Mouse (Mus musculus) liver, embryonic 14.5 days (tissue): Measurements from ENCODE around the gene Tmem237. TPM values are rescaled to one million over a fixed set of nuclear protein-coding genes. Genes with fewer than 3 reads are reported as not detected.
A peak's percentile ranks its signal among the peaks of the same experiment; 100 is the strongest.

ENCODE experiments used
- ATAC-seq: fragments of 200-750 bp; cut with Nextera tagmentation; 2 replicates; pipeline ENCODE4 v1.8.0; 2017; ENCODE audit warnings: moderate number of reproducible peaks, mild to moderate bottlenecking, moderate library complexity; ENCODE audit not compliant: insufficient read depth
- DNase-seq, 3 experiments: peaks; one replicate each; pipeline ENCODE4 v3.0.0-alpha.2; 2012 to 2013; ENCODE audit warnings: low read depth in 3 of 3, low spot score in 3 of 3
- H3K27ac ChIP-seq: fragments of 300-500 bp; sonication (generic); 2 replicates; pipeline ENCODE4 v1.5.1; 2014; ENCODE audit warnings: moderate library complexity, mild to moderate bottlenecking, control low read depth, inconsistent platforms
- H3K27me3 ChIP-seq: fragments of 300-500 bp; sonication (generic); 2 replicates; pipeline ENCODE4 v1.6.1; 2014; ENCODE audit warnings: mild to moderate bottlenecking, low read length, moderate library complexity; ENCODE audit not compliant: control insufficient read depth, insufficient read depth
- H3K36me3 ChIP-seq: fragments of 300-500 bp; sonication (generic); replicated peaks from 2 replicates; pipeline ENCODE4 v1.6.1; 2014; ENCODE audit warnings: low read depth; ENCODE audit not compliant: control insufficient read depth, insufficient read depth
- H3K4me1 ChIP-seq, 2 experiments: fragments of 200-500 bp in 1 of 2; fragments of 300-500 bp in 1 of 2; sonication (generic) in 1 of 2; replicated peaks; 2 replicates each; pipeline ENCODE4 v1.6.1; 2012 to 2014; ENCODE audit warnings: antibody characterized with exemption in 1 of 2, inconsistent platforms in 1 of 2, low read length in 1 of 2; ENCODE audit not compliant: control insufficient read depth in 2 of 2, insufficient read depth in 2 of 2
- H3K4me2 ChIP-seq: fragments of 300-500 bp; sonication (generic); 2 replicates; pipeline ENCODE4 v1.6.1; 2014; ENCODE audit warnings: low read depth, mild to moderate bottlenecking, control low read depth, moderate library complexity
- H3K4me3 ChIP-seq, 2 experiments: fragments of 200-500 bp in 1 of 2; fragments of 300-500 bp in 1 of 2; sonication (generic) in 1 of 2; 2 replicates each; pipeline ENCODE4 v1.5.1; 2012 to 2014; ENCODE audit warnings: low read depth in 2 of 2, low read length in 2 of 2, mild to moderate bottlenecking in 2 of 2, control low read depth in 1 of 2, inconsistent platforms in 1 of 2, moderate library complexity in 1 of 2; ENCODE audit not compliant: insufficient read depth in 1 of 2
- H3K9ac ChIP-seq: fragments of 300-500 bp; sonication (generic); replicated peaks from 2 replicates; pipeline ENCODE4 v1.6.1; 2014; ENCODE audit warnings: mild to moderate bottlenecking, control low read depth, moderate library complexity
- H3K9me3 ChIP-seq: fragments of 300-500 bp; sonication (generic); 2 replicates; pipeline ENCODE4 v1.6.1; 2016; ENCODE audit warnings: low read length, mixed read lengths; ENCODE audit not compliant: control insufficient read depth
- CTCF ChIP-seq: IDR thresholded peaks from 2 replicates; pipeline ENCODE4 v1.5.1; 2016; ENCODE audit warnings: antibody characterized with exemption, low read depth, control low read depth
- EP300 ChIP-seq: IDR thresholded peaks from 2 replicates; pipeline ENCODE4 v1.6.1; 2016; ENCODE audit warnings: antibody characterized with exemption, low read depth
- WGBS: fragments of 180-500 bp; shearing (Covaris S2); extraction: QIAGEN DNeasy Blood & Tissue Kit; methylation state at CpG from one replicate; pipeline ENCODE4 v1.1.7; 2014; ENCODE audit not compliant: insufficient replicate concordance; 5-methylcytosine and 5-hydroxymethylcytosine counted together
- polyA plus RNA-seq, 2 experiments: library from polyadenylated mRNA; depleted of rRNA in 1 of 2; stranded (reverse) in 1 of 2; unstranded in 1 of 2; fragments of >200 nt; fragmentation: Nextera tagmentation in 1 of 2; extraction: Ambion mirVana in 1 of 2; gene quantifications; 2 replicates each; pipeline versions ENCODE4 v1.2.1 to v1.2.3; 2012 to 2014

Tmem237 gene
- polyA plus RNA-seq, 2 experiments: 4.3 to 6.9 TPM

DNA sequence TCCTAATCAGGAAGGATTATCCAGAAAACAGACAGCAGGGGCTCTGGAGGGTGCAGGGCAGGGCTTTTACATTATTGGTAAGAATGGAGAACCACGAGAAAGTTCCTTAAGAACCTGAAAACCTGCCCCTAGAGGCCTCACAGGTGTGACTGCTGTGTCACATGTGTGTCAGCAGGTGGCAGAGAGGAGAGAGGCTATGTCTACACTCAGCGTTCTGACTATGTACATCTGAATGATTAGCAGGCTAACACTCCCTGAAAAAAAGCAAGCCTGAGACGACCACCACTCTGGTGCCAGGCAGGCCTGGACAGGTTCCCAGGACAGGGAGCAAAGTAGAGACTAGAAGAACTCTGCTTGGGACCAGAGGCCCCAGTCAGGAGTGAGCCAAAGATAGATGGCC lies 49.3 kb downstream of the Tmem237 start:
- ATAC-seq (no peak), DNase-seq (no peak)
- Histone ChIP-seq H3K9ac (no peak overlapping the region), H3K4me2 (no peak overlapping the region), H3K4me3 (no peak overlapping the region), H3K9me3 (no peaks in the 10 kb centered on the region), H3K27me3 (no peaks in the 10 kb centered on the region), H3K36me3 (no peaks in the 10 kb centered on the region), H3K4me1 (no peaks in the 10 kb centered on the region), H3K27ac (no peak overlapping the region)
- 24% methylated on average over 3 of the region's 3 CpGs for WGBS
- TF ChIP-seq CTCF (peak; percentile 52), EP300 (no peak)

DNA sequence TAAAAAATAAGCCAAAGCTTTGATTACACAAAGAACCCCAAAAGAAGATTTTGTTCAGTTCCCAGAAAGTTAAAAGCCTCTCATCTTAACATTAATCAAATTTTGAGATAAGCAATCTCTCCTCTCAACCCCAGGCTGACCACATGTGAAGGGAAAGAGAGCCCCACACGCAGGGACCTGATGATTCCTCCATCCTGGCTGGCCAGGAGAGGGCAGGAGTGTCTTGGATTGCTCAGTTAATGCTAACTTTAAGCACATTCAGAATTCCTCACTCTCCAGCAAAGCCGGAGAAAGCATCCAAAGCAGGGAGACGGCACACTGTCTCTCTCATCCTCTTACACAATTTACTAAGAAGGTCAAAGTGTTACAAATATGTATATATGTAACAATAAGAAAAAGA lies 52.2 kb downstream of the Tmem237 start:
- DNase-seq (no peak), ATAC-seq (no peak)
- Histone ChIP-seq H3K9me3 (no peaks in the 10 kb centered on the region), H3K27ac (no peak overlapping the region), H3K4me2 (no peak overlapping the region), H3K9ac (no peak overlapping the region), H3K4me1 (no peaks in the 10 kb centered on the region), H3K27me3 (no peaks in the 10 kb centered on the region), H3K36me3 (no peaks in the 10 kb centered on the region), H3K4me3 (no peak overlapping the region)
- 21% methylated on average over 3 of the region's 3 CpGs for WGBS
- TF ChIP-seq CTCF (peak; percentile 59), EP300 (no peak)

DNA sequence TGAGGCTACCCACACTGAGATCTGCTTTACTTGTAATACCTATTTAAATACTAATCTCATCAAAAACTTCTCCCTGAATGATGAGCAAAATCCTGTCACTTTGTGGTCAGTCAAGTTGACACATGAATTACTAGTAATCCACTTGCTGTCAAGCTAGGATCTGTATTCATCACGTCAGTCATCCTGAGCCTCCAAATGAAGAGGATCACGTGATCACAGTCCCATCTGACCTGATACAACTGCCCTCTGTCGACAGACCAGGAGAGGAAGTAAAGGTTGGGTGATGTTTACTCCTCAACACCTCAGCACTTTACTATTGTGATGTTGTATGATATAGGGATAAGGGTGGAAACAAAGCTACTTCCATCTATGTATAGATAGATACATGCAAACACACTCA lies 56.5 kb downstream of the Tmem237 start:
- no peak for TF ChIP-seq CTCF
- TF ChIP-seq EP300: no peak
- ATAC-seq: no peak
- H3K9me3 ChIP-seq: no peaks in the 10 kb centered on the region
- no peak overlapping the region for H3K27ac ChIP-seq
- H3K4me3 ChIP-seq: no peak overlapping the region
- no peaks in the 10 kb centered on the region for H3K4me1 ChIP-seq
- H3K4me2 ChIP-seq: no peak overlapping the region
- H3K36me3 ChIP-seq: no peaks in the 10 kb centered on the region
- no peaks in the 10 kb centered on the region for H3K27me3 ChIP-seq
- no peak for DNase-seq
- H3K9ac ChIP-seq: no peak overlapping the region
- WGBS: 30% methylated on average over 3 of the region's 3 CpGs

DNA sequence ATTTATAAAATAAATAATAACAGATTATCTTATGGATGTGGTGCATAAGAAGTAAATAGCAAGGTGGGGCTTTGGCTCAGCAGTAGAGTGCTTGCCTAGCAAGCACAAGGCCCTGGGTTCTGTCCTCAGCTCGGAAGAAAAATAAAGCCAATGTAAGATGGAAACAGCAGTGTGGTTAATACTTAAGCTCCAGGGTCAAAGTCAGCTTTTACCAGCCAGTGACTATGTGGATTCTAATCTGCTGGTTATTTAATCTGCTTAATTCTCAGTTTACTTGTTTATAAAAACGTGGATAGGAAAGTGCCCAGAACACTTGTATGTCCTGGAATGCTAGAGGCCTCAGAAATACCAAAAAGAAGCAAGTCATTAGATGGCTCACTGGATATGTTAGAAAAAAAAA lies 63.3 kb downstream of the Tmem237 start:
- DNase-seq (no peak), ATAC-seq (no peak)
- H3K9ac ChIP-seq: no peak overlapping the region
- no peaks in the 10 kb centered on the region for H3K9me3 ChIP-seq
- H3K36me3 ChIP-seq: no peaks in the 10 kb centered on the region
- no peak overlapping the region for H3K4me3 ChIP-seq
- TF ChIP-seq EP300 (no peak), CTCF (no peak)
- no peak overlapping the region for H3K4me2 ChIP-seq
- no peaks in the 10 kb centered on the region for H3K27me3 ChIP-seq
- no peaks in the 10 kb centered on the region for H3K4me1 ChIP-seq
- 37% methylated on average over 2 of the region's 2 CpGs for WGBS
- no peak overlapping the region for H3K27ac ChIP-seq

DNA sequence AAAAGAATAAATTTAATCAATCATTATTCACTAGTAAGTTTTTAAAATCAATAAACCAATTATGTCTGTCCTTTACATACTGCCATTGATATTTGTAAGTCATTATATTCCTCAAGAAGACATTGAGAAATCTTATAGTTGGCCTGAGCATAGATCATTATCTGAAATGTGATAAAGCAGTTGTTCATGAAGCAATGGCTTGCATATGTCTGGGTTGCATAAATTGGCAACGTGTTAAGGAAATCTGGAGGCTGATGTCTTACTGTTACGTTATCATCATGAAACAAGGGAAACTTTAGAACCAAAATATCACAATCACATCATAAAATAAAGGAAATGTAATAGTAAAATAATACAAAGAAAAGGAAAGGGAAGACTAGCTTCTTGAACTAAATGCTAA lies 68.9 kb downstream of the Tmem237 start:
- no peak overlapping the region for H3K4me3 ChIP-seq
- H3K27me3 ChIP-seq: no peaks in the 10 kb centered on the region
- H3K9ac ChIP-seq: no peak overlapping the region
- DNase-seq (no peak), ATAC-seq (no peak)
- no peaks in the 10 kb centered on the region for H3K9me3 ChIP-seq
- WGBS: 41% methylated on average over 2 of the region's 2 CpGs
- no peak overlapping the region for H3K4me2 ChIP-seq
- H3K27ac ChIP-seq: no peak overlapping the region
- no peaks in the 10 kb centered on the region for H3K4me1 ChIP-seq
- TF ChIP-seq CTCF (no peak), EP300 (no peak)
- no peaks in the 10 kb centered on the region for H3K36me3 ChIP-seq

Other genes starting within 250 kb of the Tmem237 start
- 47.7 and 51.2 TPM in 2 replicates for gene Trak2, start 147.0 kb downstream of the Tmem237 start, polyA plus RNA-seq (2012; rRNA removed)
- gene Trak2, start 147.0 kb downstream of the Tmem237 start, polyA plus RNA-seq (2014; fragmentation: Nextera tagmentation; extraction: Ambion mirVana): 43.1 and 52.4 TPM in 2 replicates
- 15.9 and 17.1 TPM in 2 replicates for gene Stradb, start 146.9 kb downstream of the Tmem237 start, polyA plus RNA-seq (2012; rRNA removed)
- 44.1 and 46.1 TPM in 2 replicates for gene Stradb, start 146.9 kb downstream of the Tmem237 start, polyA plus RNA-seq (2014; fragmentation: Nextera tagmentation; extraction: Ambion mirVana)
- gene C2cd6, start 25.5 kb downstream of the Tmem237 start, polyA plus RNA-seq (2012; rRNA removed): not detected in 2 replicates
- gene C2cd6, start 25.5 kb downstream of the Tmem237 start, polyA plus RNA-seq (2014; fragmentation: Nextera tagmentation; extraction: Ambion mirVana): 0.04 TPM in 1 of 2 replicates, not detected in the other
- 0.39 and 0.50 TPM in 2 replicates for gene Mpp4, start 43.0 kb upstream of the Tmem237 start, polyA plus RNA-seq (2012; rRNA removed)
- 0.20 and 0.29 TPM in 2 replicates for gene Mpp4, start 43.0 kb upstream of the Tmem237 start, polyA plus RNA-seq (2014; fragmentation: Nextera tagmentation; extraction: Ambion mirVana)
- gene Als2, start 116.8 kb upstream of the Tmem237 start, polyA plus RNA-seq (2012; rRNA removed): 2.9 and 3.7 TPM in 2 replicates
- gene Als2, start 116.8 kb upstream of the Tmem237 start, polyA plus RNA-seq (2014; fragmentation: Nextera tagmentation; extraction: Ambion mirVana): 4.1 and 4.8 TPM in 2 replicates
- not detected in 2 replicates for gene Cdk15, start 136.5 kb upstream of the Tmem237 start, polyA plus RNA-seq (2012; rRNA removed)
- 0.27 TPM in 1 of 2 replicates, not detected in the other for gene Cdk15, start 136.5 kb upstream of the Tmem237 start, polyA plus RNA-seq (2014; fragmentation: Nextera tagmentation; extraction: Ambion mirVana)